Mouse (Mus musculus): ENCODE measurements around the gene Senp1. TPM values are rescaled to one million over a fixed set of nuclear protein-coding genes. Genes with fewer than 3 reads are reported as not detected.

The Senp1 gene
- 1 to 10 TPM; 6.7 to 6.9 TPM for total RNA-seq (2021)
- long read RNA-seq, experiment 1, partial matches to known transcripts = 0 of 6 reads
- long read RNA-seq, experiment 1, other reads (novel, unspliced or antisense) = 4 of 6 reads
- long read RNA-seq, experiment 2, partial matches to known transcripts = 0 of 1 reads
- long read RNA-seq, experiment 2, other reads (novel, unspliced or antisense) = 1 of 1 reads

GRCm38 (mm10) chr15:98093121-98094011 lies at the start of gene Senp1:
Gene Senp1, minus strand, starts transcription at chr15:98093744.
- peak; percentile 90 for DNase-seq

GRCm38 (mm10) chr15:98142515-98142914 lies 49.0 kb upstream of the Senp1 start:
- no peak for DNase-seq

GRCm38 (mm10) chr15:98140809-98141208 lies 47.3 kb upstream of the Senp1 start:
- no peak for DNase-seq

- no peak for DNase-seq
Observed at GRCm38 (mm10) chr15:98139763-98140162, 46.2 kb upstream of the Senp1 start.

GRCm38 (mm10) chr15:98136871-98137270 lies 43.3 kb upstream of the Senp1 start:
- DNase-seq = no peak

GRCm38 (mm10) chr15:98135671-98136070 lies 42.1 kb upstream of the Senp1 start:
- DNase-seq = no peak

- DNase-seq = no peak
Observed at GRCm38 (mm10) chr15:98134666-98135065, 41.1 kb upstream of the Senp1 start.

- DNase-seq = no peak
Observed at GRCm38 (mm10) chr15:98134034-98134433, 40.5 kb upstream of the Senp1 start.

- no peak for DNase-seq
Observed at GRCm38 (mm10) chr15:98133471-98133870, 39.9 kb upstream of the Senp1 start.

GRCm38 (mm10) chr15:98131942-98132655 lies 38.6 kb upstream of the Senp1 start:
- DNase-seq = no peak

- no peak for DNase-seq
Observed at GRCm38 (mm10) chr15:98131451-98131850, 37.9 kb upstream of the Senp1 start.

- peak; percentile 78 for DNase-seq
Observed at GRCm38 (mm10) chr15:98131001-98131400, 37.5 kb upstream of the Senp1 start.

GRCm38 (mm10) chr15:98120831-98121230 lies 27.3 kb upstream of the Senp1 start:
- no peak for DNase-seq

- peak; percentile 76 for DNase-seq
Observed at GRCm38 (mm10) chr15:98119363-98119762, 25.8 kb upstream of the Senp1 start.

GRCm38 (mm10) chr15:98116287-98116686 lies 22.7 kb upstream of the Senp1 start:
- DNase-seq = no peak

GRCm38 (mm10) chr15:98115779-98116163 lies 22.2 kb upstream of the Senp1 start:
- DNase-seq = no peak

GRCm38 (mm10) chr15:98114852-98115778 lies 21.6 kb upstream of the Senp1 start:
- peak; percentile 78 for DNase-seq

- peak; percentile 46 for DNase-seq
Observed at GRCm38 (mm10) chr15:98114098-98114851, 20.7 kb upstream of the Senp1 start.

- DNase-seq = peak; percentile 74
Observed at GRCm38 (mm10) chr15:98111791-98112190, 18.2 kb upstream of the Senp1 start.

GRCm38 (mm10) chr15:98108297-98109152 lies 15.0 kb upstream of the Senp1 start:
- DNase-seq = peak; percentile 90
